Mouse (Mus musculus): ENCODE measurements at regions not wholly inside any gene's neighbourhood (a gene's known extent, or its start where the extent isn't known, plus 50 kb on each side); places are given as distances from the start of the nearest gene placed in this dataset.
A peak's percentile ranks its signal among the peaks of the same experiment; 100 is the strongest.

GRCm38 (mm10) chr16:31591565-31591964 lies 71.7 kb upstream of the Dlg1 start:
- Histone ChIP-seq H3K27ac (peak overlapping the region; percentile 79), H3K36me3 (no peaks in the 10 kb centered on the region), H3K4me2 (replicated peaks) (peak overlapping the region; percentile 51), H3K9me3 (no peaks in the 10 kb centered on the region), H3K9ac (no peak overlapping the region), H3K27me3 (no peaks in the 10 kb centered on the region), H3K4me1 (peaks cover 48% of the 10 kb centered on the region), H3K4me3 (no peak overlapping the region)
- WGBS: 15% methylated on average over 3 of the region's 3 CpGs
- ATAC-seq (ENCODE audit: low FRiP score, low read depth): peak; percentile 46

GRCm38 (mm10) chr16:31592014-31592871 lies 71.0 kb upstream of the Dlg1 start:
- Histone ChIP-seq H3K9me3 (no peaks in the 10 kb centered on the region), H3K4me1 (peaks cover 49% of the 10 kb centered on the region), H3K9ac (0 out of 2 replicates have a peak overlapping the region, but pooled peaks have one; percentile 20), H3K4me2 (replicated peaks) (peak overlapping the region; percentile 51), H3K27me3 (no peaks in the 10 kb centered on the region), H3K27ac (peak overlapping the region; percentile 89), H3K36me3 (no peaks in the 10 kb centered on the region), H3K4me3 (peak overlapping the region; percentile 8; the same call in 1 of the 2 replicates)
- 2% methylated on average over 7 of the region's 7 CpGs for WGBS
- peak; percentile 93 for ATAC-seq (ENCODE audit: low FRiP score, low read depth)

GRCm38 (mm10) chr16:31592973-31593683 lies 70.1 kb upstream of the Dlg1 start:
- no peak for ATAC-seq (ENCODE audit: low FRiP score, low read depth)
- no peaks in the 10 kb centered on the region for H3K27me3 ChIP-seq
- H3K4me1 ChIP-seq: peaks cover 55% of the 10 kb centered on the region
- H3K4me2 ChIP-seq (replicated peaks): peak overlapping the region; percentile 51
- H3K9me3 ChIP-seq: no peaks in the 10 kb centered on the region
- 23% methylated on average over 9 of the region's 9 CpGs for WGBS
- H3K36me3 ChIP-seq: no peaks in the 10 kb centered on the region
- H3K4me3 ChIP-seq: no peak overlapping the region
- H3K27ac ChIP-seq: peak overlapping the region; percentile 89
- H3K9ac ChIP-seq: no peak overlapping the region

- Histone ChIP-seq H3K27ac (no peak overlapping the region), H3K4me3 (no peak overlapping the region), H3K4me1 (peaks cover 29% of the 10 kb centered on the region), H3K9me3 (no peaks in the 10 kb centered on the region), H3K4me2 (replicated peaks) (no peak overlapping the region), H3K27me3 (no peaks in the 10 kb centered on the region), H3K9ac (no peak overlapping the region), H3K36me3 (no peaks in the 10 kb centered on the region)
- no peak for ATAC-seq (ENCODE audit: low FRiP score, low read depth)
- WGBS: 89% methylated on average over 5 of the region's 5 CpGs
Measured at GRCm38 (mm10) chr16:31597965-31598364, 65.3 kb upstream of the Dlg1 start.

GRCm38 (mm10) chr16:31598409-31598988 lies 64.7 kb upstream of the Dlg1 start:
- no peaks in the 10 kb centered on the region for H3K36me3 ChIP-seq
- no peak for ATAC-seq (ENCODE audit: low FRiP score, low read depth)
- H3K27me3 ChIP-seq: no peaks in the 10 kb centered on the region
- H3K4me3 ChIP-seq: no peak overlapping the region
- WGBS: 75% methylated on average over 9 of the region's 9 CpGs
- H3K4me1 ChIP-seq: peaks cover 24% of the 10 kb centered on the region
- no peaks in the 10 kb centered on the region for H3K9me3 ChIP-seq
- no peak overlapping the region for H3K4me2 ChIP-seq (replicated peaks)
- no peak overlapping the region for H3K27ac ChIP-seq
- H3K9ac ChIP-seq: no peak overlapping the region

- Histone ChIP-seq H3K27me3 (no peaks in the 10 kb centered on the region), H3K4me1 (peaks cover 20% of the 10 kb centered on the region; the same call in 1 of the 2 replicates), H3K4me2 (replicated peaks) (no peak overlapping the region), H3K9me3 (no peaks in the 10 kb centered on the region), H3K27ac (no peak overlapping the region), H3K36me3 (no peaks in the 10 kb centered on the region), H3K4me3 (no peak overlapping the region), H3K9ac (no peak overlapping the region)
- WGBS: 86% methylated on average over 6 of the region's 6 CpGs
- no peak for ATAC-seq (ENCODE audit: low FRiP score, low read depth)
Measured at GRCm38 (mm10) chr16:31598989-31599421, 64.2 kb upstream of the Dlg1 start.

- Histone ChIP-seq H3K27me3 (no peaks in the 10 kb centered on the region), H3K4me3 (no peak overlapping the region), H3K4me1 (peaks cover 20% of the 10 kb centered on the region; the same call in 1 of the 2 replicates), H3K9me3 (no peaks in the 10 kb centered on the region), H3K36me3 (no peaks in the 10 kb centered on the region), H3K27ac (no peak overlapping the region), H3K9ac (no peak overlapping the region), H3K4me2 (replicated peaks) (no peak overlapping the region)
- ATAC-seq (ENCODE audit: low FRiP score, low read depth): no peak
- 94% methylated on average over 3 of the region's 3 CpGs for WGBS
Measured at GRCm38 (mm10) chr16:31601278-31601677, 62.0 kb upstream of the Dlg1 start.

GRCm38 (mm10) chr16:31603185-31603584 lies 60.1 kb upstream of the Dlg1 start:
- WGBS: 77% methylated on average over 11 of the region's 11 CpGs
- H3K9me3 ChIP-seq: no peaks in the 10 kb centered on the region
- H3K27ac ChIP-seq: no peak overlapping the region
- no peaks in the 10 kb centered on the region for H3K27me3 ChIP-seq
- H3K9ac ChIP-seq: no peak overlapping the region
- H3K36me3 ChIP-seq: no peaks in the 10 kb centered on the region
- no peak overlapping the region for H3K4me2 ChIP-seq (replicated peaks)
- no peak overlapping the region for H3K4me3 ChIP-seq
- ATAC-seq (ENCODE audit: low FRiP score, low read depth): no peak
- H3K4me1 ChIP-seq: peaks cover 12% of the 10 kb centered on the region; the same call in 1 of the 2 replicates

- Histone ChIP-seq H3K9ac (no peak overlapping the region), H3K4me1 (peaks cover 7% of the 10 kb centered on the region), H3K36me3 (no peaks in the 10 kb centered on the region), H3K4me2 (replicated peaks) (no peak overlapping the region), H3K9me3 (no peaks in the 10 kb centered on the region), H3K4me3 (no peak overlapping the region), H3K27me3 (no peaks in the 10 kb centered on the region), H3K27ac (no peak overlapping the region; the same call in 1 of the 2 replicates)
- WGBS: 75% methylated on average over 11 of the region's 11 CpGs
- no peak for ATAC-seq (ENCODE audit: low FRiP score, low read depth)
Measured at GRCm38 (mm10) chr16:31606389-31607177, 56.7 kb upstream of the Dlg1 start.

- H3K27ac ChIP-seq: peak overlapping the region; percentile 56; the same call in 1 of the 2 replicates
- ATAC-seq (ENCODE audit: low FRiP score, low read depth): peak; percentile 59; the same call in 1 of the 2 replicates
Measured at GRCm38 (mm10) chr16:31608964-31609363, 54.3 kb upstream of the Dlg1 start.

GRCm38 (mm10) chr16:31609394-31610172 lies 53.7 kb upstream of the Dlg1 start:
- H3K36me3 ChIP-seq: no peaks in the 10 kb centered on the region
- no peak overlapping the region for H3K4me2 ChIP-seq (replicated peaks)
- no peak overlapping the region for H3K9ac ChIP-seq
- peaks cover 7% of the 10 kb centered on the region for H3K4me1 ChIP-seq
- no peak overlapping the region for H3K27ac ChIP-seq
- 84% methylated on average over 10 of the region's 10 CpGs for WGBS
- H3K27me3 ChIP-seq: no peaks in the 10 kb centered on the region
- H3K9me3 ChIP-seq: no peaks in the 10 kb centered on the region
- no peak for ATAC-seq (ENCODE audit: low FRiP score, low read depth)
- no peak overlapping the region for H3K4me3 ChIP-seq

More at GRCm38 (mm10) chr16:31608964-31609363, 54.3 kb upstream of the Dlg1 start:
- WGBS: 37% methylated on average over 7 of the region's 7 CpGs
- no peak overlapping the region for H3K4me3 ChIP-seq
- H3K4me2 ChIP-seq (replicated peaks): no peak overlapping the region
- no peaks in the 10 kb centered on the region for H3K27me3 ChIP-seq
- H3K9me3 ChIP-seq: no peaks in the 10 kb centered on the region
- peaks cover 7% of the 10 kb centered on the region for H3K4me1 ChIP-seq
- H3K36me3 ChIP-seq: no peaks in the 10 kb centered on the region
- no peak overlapping the region for H3K9ac ChIP-seq
